Mouse (Mus musculus): ENCODE results near the gene Tgm1.

DNA sequence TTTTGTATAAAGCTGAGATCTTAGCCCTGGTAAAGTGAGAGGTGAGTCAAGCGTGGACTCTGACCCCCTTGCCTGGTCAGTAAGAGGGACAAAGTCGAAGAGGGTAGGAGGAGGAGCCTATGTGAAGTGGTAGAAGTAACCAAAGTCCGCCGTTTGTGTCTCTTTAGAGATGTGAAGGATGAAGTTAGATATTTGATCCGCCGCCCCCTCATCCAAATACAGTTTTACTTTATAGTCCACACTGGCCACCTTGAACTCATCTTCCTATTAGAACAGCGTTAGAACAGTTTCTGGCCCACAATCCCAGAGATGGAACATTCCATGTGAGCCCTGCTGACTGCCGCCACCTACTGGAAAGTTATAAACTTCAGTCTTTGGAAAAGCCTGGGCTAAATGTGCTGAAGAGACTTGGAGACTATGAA lies 44.6 kb upstream of the Tgm1 start, which contains the start of gene Cideb:
- TF ChIP-seq EP300 (IDR thresholded peaks at IDR 0.05; ENCODE audit: low read depth) (no peak), CTCF (IDR thresholded peaks at IDR 0.05; ENCODE audit: low read depth) (peak; percentile 71)
